Mouse (Mus musculus) heart, adult 2 months (tissue): ENCODE measurements around the gene Palld. TPM values are rescaled to one million over a fixed set of nuclear protein-coding genes. Genes with fewer than 3 reads are reported as not detected.
A peak's percentile ranks its signal among the peaks of the same experiment; 100 is the strongest.

ENCODE experiments used
- DNase-seq, 2 experiments: peaks; one replicate each; pipeline ENCODE4 v3.0.0; 2021
- H3K27ac ChIP-seq: fragments of 200-600 bp; 2 replicates; pipeline ENCODE4 v1.8.1; 2022
- H3K27me3 ChIP-seq: fragments of 200-500 bp; 2 replicates; pipeline ENCODE4 v1.6.1; 2012; ENCODE audit warnings: mild to moderate bottlenecking, low read length, inconsistent platforms, mixed read lengths; ENCODE audit not compliant: control insufficient read depth, insufficient read depth
- H3K36me3 ChIP-seq: fragments of 200-500 bp; 2 replicates; pipeline ENCODE4 v1.6.1; 2012; ENCODE audit warnings: low read length, inconsistent platforms; ENCODE audit not compliant: control insufficient read depth, insufficient read depth
- H3K4me1 ChIP-seq: fragments of 200-500 bp; 2 replicates; pipeline ENCODE4 v1.6.1; 2011; ENCODE audit warnings: low read length; ENCODE audit not compliant: control insufficient read depth, insufficient read depth
- H3K4me3 ChIP-seq: fragments of 200-600 bp; 2 replicates; pipeline ENCODE4 v1.8.1; 2022
- H3K79me2 ChIP-seq: fragments of 200-500 bp; replicated peaks from 2 replicates; pipeline ENCODE4 v1.6.1; 2012; ENCODE audit warnings: mild to moderate bottlenecking, inconsistent platforms, low read length, moderate library complexity, mixed read lengths; ENCODE audit not compliant: control insufficient read depth, insufficient read depth
- H3K9ac ChIP-seq: fragments of 200-500 bp; 2 replicates; pipeline ENCODE4 v1.6.1; 2012; ENCODE audit warnings: low read depth, mild to moderate bottlenecking, control low read depth, inconsistent platforms, low read length, mixed read lengths
- CTCF ChIP-seq: fragments of 200-600 bp; IDR thresholded peaks from 2 replicates; pipeline ENCODE4 v1.8.1; 2022; ENCODE audit warnings: antibody characterized with exemption, mild to moderate bottlenecking, moderate library complexity
- EP300 ChIP-seq: fragments of 200-500 bp; IDR thresholded peaks from 2 replicates; pipeline ENCODE4 v1.6.1; 2011; ENCODE audit warnings: low read depth, low read length, control low read depth; ENCODE audit not compliant: insufficient read depth
- POLR2A ChIP-seq: fragments of 200-500 bp; IDR thresholded peaks from 2 replicates; pipeline ENCODE4 v1.6.1; 2011; ENCODE audit warnings: mild to moderate bottlenecking, low read depth, low read length, control low read depth; ENCODE audit not compliant: insufficient read depth
- WGBS: fragments of 180-500 bp; shearing (Covaris S2); methylation state at CpG from one replicate; pipeline ENCODE4 v1.1.7; 2018; 5-methylcytosine and 5-hydroxymethylcytosine counted together
- intact Hi-C: fragments of 180-260 bp; cut with DNase I; formaldehyde crosslinking; loops from one replicate; pipeline ENCODE4 v1.15.1; 2025
- polyA plus RNA-seq: library from polyadenylated mRNA; depleted of rRNA; stranded (reverse); fragments of >200 nt; gene quantifications from 2 replicates; pipeline ENCODE4 v1.2.3, GENCODE M21; 2012
- total RNA-seq, 2 experiments: library from RNA; stranded (reverse); gene quantifications; 2 replicates each; pipeline ENCODE4 v1.2.3; 2021

Gene Palld
- total and polyA plus RNA-seq, 3 experiments, result 60.3 to 188 (median 169) TPM

- no peak for TF ChIP-seq EP300
- peaks cover 6% of the 10 kb centered on the region for H3K36me3 ChIP-seq
- no peak overlapping the region for H3K9ac ChIP-seq
- no peak overlapping the region for H3K27ac ChIP-seq
- intact Hi-C loops, result no loop called here
- peaks cover 2% of the 10 kb centered on the region; the same call in 1 of the 2 replicates for H3K79me2 ChIP-seq
- peaks cover 9% of the 10 kb centered on the region for H3K4me1 ChIP-seq
- DNase-seq, result no peak
- H3K27me3 ChIP-seq, result no peaks in the 10 kb centered on the region
- 85% methylated on average over 7 of the region's 7 CpGs for WGBS
- no peak overlapping the region for H3K4me3 ChIP-seq
Observed at GRCm38 (mm10) chr8:61782931-61783491, 119.5 kb downstream of the Palld start.

DNA sequence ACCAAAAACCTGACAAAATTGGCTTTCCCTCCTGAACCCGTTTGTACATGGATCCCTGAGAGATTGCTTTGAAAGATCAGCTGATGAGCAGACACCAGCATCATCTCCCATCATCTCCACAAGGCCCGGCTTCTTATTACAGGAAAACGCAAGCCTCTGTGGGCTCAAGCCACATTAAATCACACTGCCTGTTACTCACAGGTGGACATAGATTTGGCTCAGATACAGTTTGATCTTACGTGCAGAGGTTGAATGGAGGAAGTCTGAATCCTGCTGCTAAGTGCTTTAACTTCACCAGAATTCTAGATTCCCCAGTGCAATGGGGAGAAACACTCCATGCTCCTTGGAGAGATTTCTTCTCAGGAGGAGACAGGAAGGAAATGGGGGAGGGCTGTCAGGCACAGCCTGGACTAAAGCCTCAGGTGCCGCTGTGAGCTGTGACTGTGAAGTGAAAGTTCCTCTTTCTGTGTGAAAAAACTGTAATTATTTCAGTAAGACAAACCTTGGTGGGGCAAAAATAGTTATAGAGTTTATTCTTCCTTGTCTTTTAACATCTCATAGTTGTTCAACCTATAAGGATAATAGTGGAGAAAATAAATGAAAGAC, 121.7 kb downstream of the Palld start:
- Histone ChIP-seq H3K4me1 (peaks cover 9% of the 10 kb centered on the region), H3K36me3 (peaks cover 6% of the 10 kb centered on the region), H3K9ac (no peak overlapping the region), H3K27me3 (no peaks in the 10 kb centered on the region), H3K27ac (no peak overlapping the region), H3K4me3 (no peak overlapping the region), H3K79me2 (peaks cover 2% of the 10 kb centered on the region; the same call in 1 of the 2 replicates)
- no peak for TF ChIP-seq CTCF
- no peak for TF ChIP-seq POLR2A
- 0 out of 2 replicates have a peak, but pooled peaks have one; percentile 15 for TF ChIP-seq EP300
- intact Hi-C loops, result no loop called here
- no peak for DNase-seq
- WGBS, result 44% methylated on average over 5 of the region's 5 CpGs

GRCm38 (mm10) chr8:61778194-61778593, 124.3 kb downstream of the Palld start:
- 39% methylated on average over 3 of the region's 3 CpGs for WGBS
- no peak overlapping the region for H3K9ac ChIP-seq
- H3K27me3 ChIP-seq, result no peaks in the 10 kb centered on the region
- H3K4me3 ChIP-seq, result no peak overlapping the region
- H3K36me3 ChIP-seq, result peaks cover 9% of the 10 kb centered on the region
- TF ChIP-seq POLR2A (peak; percentile 28; the same call in 1 of the 2 replicates), EP300 (no peak), CTCF (no peak)
- DNase-seq, result no peak
- intact Hi-C loops, result no loop called here
- H3K4me1 ChIP-seq, result peaks cover 9% of the 10 kb centered on the region
- no peak overlapping the region for H3K27ac ChIP-seq
- peaks cover 2% of the 10 kb centered on the region; the same call in 1 of the 2 replicates for H3K79me2 ChIP-seq

- WGBS, result 73% methylated on average over 9 of the region's 9 CpGs
- Histone ChIP-seq H3K79me2 (no peaks in the 10 kb centered on the region; the same call in none of the 2 replicates), H3K4me1 (peaks cover 9% of the 10 kb centered on the region), H3K27ac (no peak overlapping the region), H3K4me3 (no peak overlapping the region), H3K27me3 (no peaks in the 10 kb centered on the region), H3K36me3 (peaks cover 9% of the 10 kb centered on the region), H3K9ac (no peak overlapping the region)
- TF ChIP-seq CTCF (no peak), POLR2A (no peak), EP300 (no peak)
- DNase-seq, result no peak
- intact Hi-C loops, result no loop called here
Observed at GRCm38 (mm10) chr8:61776560-61776959, 125.9 kb downstream of the Palld start.

DNA sequence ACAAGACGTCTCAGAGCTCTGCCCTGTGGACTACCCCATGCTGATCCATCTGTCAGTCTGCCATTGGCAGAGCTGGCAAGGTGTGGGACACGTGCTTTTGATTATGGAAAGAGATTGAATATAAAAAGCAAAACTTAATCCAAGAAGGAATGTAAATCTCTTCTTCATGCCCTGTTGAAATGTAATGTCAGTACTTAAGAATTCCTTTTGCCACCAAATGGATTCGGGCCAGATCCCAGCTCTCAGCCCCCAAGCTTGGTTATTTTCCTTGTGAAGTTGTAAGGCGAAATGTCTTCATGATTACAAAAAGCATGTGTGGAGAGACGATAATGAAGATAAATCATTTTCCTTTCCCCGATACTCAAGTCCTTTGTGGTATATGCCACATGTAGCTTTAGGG, 126.6 kb downstream of the Palld start:
- H3K36me3 ChIP-seq, result peaks cover 9% of the 10 kb centered on the region
- no peak overlapping the region for H3K4me3 ChIP-seq
- no peak overlapping the region for H3K27ac ChIP-seq
- no peak for DNase-seq
- H3K79me2 ChIP-seq, result no peaks in the 10 kb centered on the region; the same call in none of the 2 replicates
- no peak overlapping the region for H3K9ac ChIP-seq
- peaks cover 8% of the 10 kb centered on the region for H3K4me1 ChIP-seq
- intact Hi-C loops, result no loop called here
- 72% methylated on average over 6 of the region's 6 CpGs for WGBS
- H3K27me3 ChIP-seq, result no peaks in the 10 kb centered on the region
- TF ChIP-seq POLR2A (no peak), CTCF (no peak), EP300 (no peak)

DNA sequence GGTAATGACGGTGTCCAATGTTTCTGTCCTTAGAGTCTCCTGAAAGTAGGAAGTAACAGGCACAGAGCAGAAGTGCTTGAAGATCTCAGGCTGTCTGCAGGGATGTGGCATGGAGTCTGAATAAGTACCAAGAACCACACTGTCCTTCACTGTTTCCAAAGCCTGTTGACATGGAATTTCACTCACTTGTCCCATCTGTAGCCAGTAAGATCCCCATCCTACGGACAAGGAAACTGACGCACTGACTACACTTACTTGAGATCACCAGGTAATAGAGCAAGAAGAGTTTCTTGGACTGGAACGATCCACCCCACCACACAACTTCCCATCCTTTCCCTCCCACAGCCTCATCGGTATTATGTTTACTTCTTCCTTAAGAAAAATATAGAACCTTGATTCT, 128.3 kb downstream of the Palld start:
- intact Hi-C loops, result no loop called here
- Histone ChIP-seq H3K36me3 (peaks cover 9% of the 10 kb centered on the region), H3K4me3 (no peak overlapping the region), H3K9ac (no peak overlapping the region), H3K4me1 (peaks cover 4% of the 10 kb centered on the region), H3K27ac (no peak overlapping the region), H3K79me2 (no peaks in the 10 kb centered on the region; the same call in none of the 2 replicates), H3K27me3 (no peaks in the 10 kb centered on the region)
- no peak for TF ChIP-seq POLR2A
- TF ChIP-seq CTCF, result no peak
- no peak for TF ChIP-seq EP300
- 69% methylated on average over 5 of the region's 5 CpGs for WGBS
- no peak for DNase-seq
